Mouse (Mus musculus) hindbrain, embryonic 13.5 days (tissue): ENCODE results near the gene Ephb4. TPM values are rescaled to one million over a fixed set of nuclear protein-coding genes. Genes with fewer than 3 reads are reported as not detected.

Source experiments
- ATAC-seq: fragments of 200-750 bp; cut with Nextera tagmentation; 2 replicates; pipeline ENCODE4 v1.8.0; 2017; ENCODE audit warnings: moderate TSS enrichment; ENCODE audit not compliant: low FRiP score
- H3K27ac ChIP-seq: fragments of 300-500 bp; sonication (generic); 2 replicates; pipeline ENCODE4 v1.5.1; 2015; ENCODE audit warnings: inconsistent platforms, mild to moderate bottlenecking, moderate library complexity
- H3K27me3 ChIP-seq: fragments of 300-500 bp; sonication (generic); 2 replicates; pipeline ENCODE4 v1.6.1; 2015; ENCODE audit warnings: mild to moderate bottlenecking, inconsistent platforms
- H3K36me3 ChIP-seq: fragments of 300-500 bp; sonication (generic); 2 replicates; pipeline ENCODE4 v1.6.1; 2015; ENCODE audit warnings: mild to moderate bottlenecking, inconsistent platforms
- H3K4me1 ChIP-seq: fragments of 300-500 bp; sonication (generic); replicated peaks from 2 replicates; pipeline ENCODE4 v1.6.1; 2015; ENCODE audit warnings: inconsistent platforms
- H3K4me2 ChIP-seq: fragments of 300-500 bp; sonication (generic); 2 replicates; pipeline ENCODE4 v1.6.1; 2015; ENCODE audit warnings: inconsistent platforms, mild to moderate bottlenecking, moderate library complexity
- H3K4me3 ChIP-seq: fragments of 300-500 bp; sonication (generic); 2 replicates; pipeline ENCODE4 v1.5.1; 2015; ENCODE audit warnings: mild to moderate bottlenecking, inconsistent platforms
- H3K9ac ChIP-seq: fragments of 300-500 bp; sonication (generic); 2 replicates; pipeline ENCODE4 v1.6.1; 2015; ENCODE audit warnings: mild to moderate bottlenecking, inconsistent platforms
- H3K9me3 ChIP-seq: fragments of 300-500 bp; sonication (generic); 2 replicates; pipeline ENCODE4 v1.6.1; 2016; ENCODE audit warnings: inconsistent platforms
- WGBS: fragments of 180-500 bp; shearing (Covaris S2); methylation state at CpG from one replicate; pipeline ENCODE4 v1.1.7; 2015; 5-methylcytosine and 5-hydroxymethylcytosine counted together
- polyA plus RNA-seq: library from polyadenylated mRNA; unstranded; fragments of >200 nt; fragmentation: Nextera tagmentation; extraction: Ambion mirVana; gene quantifications from 2 replicates; pipeline ENCODE4 v1.2.1, GENCODE M21; 2015

The Ephb4 gene
- polyA plus RNA-seq, 1 experiment from 2014 or later = 9.2 TPM

DNA sequence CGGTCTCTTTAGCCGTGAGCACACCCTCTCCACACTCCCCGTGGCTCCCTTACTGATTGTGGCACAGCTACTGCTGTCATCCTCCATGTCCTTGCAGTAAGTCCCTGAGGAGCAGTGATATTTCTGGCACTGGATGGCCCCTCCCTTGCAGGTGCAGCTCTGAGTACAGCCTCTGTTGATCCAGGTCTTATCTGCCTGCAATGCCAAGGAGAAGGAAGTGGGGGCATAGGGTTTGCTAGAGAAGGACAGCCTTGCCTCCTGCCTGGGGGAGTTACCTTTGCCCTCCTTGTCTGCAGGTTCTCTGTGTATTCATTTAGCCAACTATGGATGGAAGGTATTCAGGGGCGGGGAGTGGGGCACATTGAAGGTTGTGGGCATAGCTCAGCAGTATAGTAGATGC, 69.9 kb downstream of the Ephb4 start:
- WGBS = 88% methylated on average over 4 of the region's 4 CpGs
- ATAC-seq = no peak
- no peak overlapping the region for H3K4me3 ChIP-seq

DNA sequence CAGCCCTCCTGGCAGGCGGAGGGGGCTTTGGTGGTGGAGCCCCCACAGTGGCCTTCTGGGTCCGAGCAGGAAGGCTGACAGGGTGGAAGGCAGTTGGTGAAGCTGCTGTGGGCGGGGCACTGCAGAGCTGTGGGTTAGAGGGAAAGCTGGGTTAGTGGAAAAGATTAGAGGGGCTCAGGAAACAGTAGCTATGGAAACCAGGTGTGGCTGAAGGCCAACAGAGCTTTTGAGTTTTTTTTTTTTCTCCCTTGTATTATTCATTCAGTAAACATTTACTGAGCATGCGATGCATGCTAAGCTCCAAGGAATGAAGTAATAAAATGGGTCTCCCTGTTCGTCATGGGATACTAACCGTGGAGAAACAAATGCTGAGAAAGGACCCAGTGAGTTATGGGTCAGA, 75.7 kb downstream of the Ephb4 start:
- H3K27me3 ChIP-seq = no peaks in the 10 kb centered on the region
- no peaks in the 10 kb centered on the region for H3K36me3 ChIP-seq
- 75% methylated on average over 6 of the region's 6 CpGs for WGBS
- no peak overlapping the region for H3K9ac ChIP-seq
- H3K4me3 ChIP-seq = no peak overlapping the region
- H3K27ac ChIP-seq = no peak overlapping the region
- ATAC-seq = no peak
- no peak overlapping the region for H3K4me2 ChIP-seq
- H3K4me1 ChIP-seq = no peaks in the 10 kb centered on the region; the same call in 1 of the 2 replicates
- no peaks in the 10 kb centered on the region for H3K9me3 ChIP-seq

More for the DNA sequence above, 69.9 kb downstream of the Ephb4 start:
- no peak overlapping the region for H3K4me2 ChIP-seq
- H3K27me3 ChIP-seq = no peaks in the 10 kb centered on the region
- no peak overlapping the region for H3K9ac ChIP-seq
- H3K4me1 ChIP-seq = no peaks in the 10 kb centered on the region
- no peaks in the 10 kb centered on the region for H3K9me3 ChIP-seq
- H3K27ac ChIP-seq = no peak overlapping the region
- no peaks in the 10 kb centered on the region for H3K36me3 ChIP-seq

Other genes with a start within 250 kb of the Ephb4 start
- gene Trim56, start 233.9 kb upstream of the Ephb4 start, polyA plus RNA-seq = 2.4 and 2.8 TPM in 2 replicates
- not detected in 2 replicates for gene Muc3, start 200.8 kb upstream of the Ephb4 start, polyA plus RNA-seq
- 0.12 and 0.13 TPM in 2 replicates for gene Muc3a, start 137.7 kb upstream of the Ephb4 start, polyA plus RNA-seq
- gene Ache, start 62.6 kb upstream of the Ephb4 start, polyA plus RNA-seq = 22.2 and 23.8 TPM in 2 replicates
- 12.9 and 14.1 TPM in 2 replicates for gene Ufsp1, start 55.5 kb upstream of the Ephb4 start, polyA plus RNA-seq
- 105 and 113 TPM in 2 replicates for gene Srrt, start 42.4 kb upstream of the Ephb4 start, polyA plus RNA-seq
- 19.2 and 20.0 TPM in 2 replicates for gene Trip6, start 35.7 kb upstream of the Ephb4 start, polyA plus RNA-seq
- 25.8 and 27.4 TPM in 2 replicates for gene Slc12a9, start 16.5 kb upstream of the Ephb4 start, polyA plus RNA-seq
- gene Zan, start 127.0 kb downstream of the Ephb4 start, polyA plus RNA-seq = 0.06 and 0.08 TPM in 2 replicates
- gene Pop7, start 152.4 kb downstream of the Ephb4 start, polyA plus RNA-seq = 82.2 and 85.1 TPM in 2 replicates
- gene Gigyf1, start 168.4 kb downstream of the Ephb4 start, polyA plus RNA-seq = 17.9 and 19.5 TPM in 2 replicates
- gene Epo, start 183.1 kb downstream of the Ephb4 start, polyA plus RNA-seq = not detected in 2 replicates
- 529 and 536 TPM in 2 replicates for gene Gnb2, start 183.4 kb downstream of the Ephb4 start, polyA plus RNA-seq
- gene Actl6b, start 203.4 kb downstream of the Ephb4 start, polyA plus RNA-seq = 256 and 271 TPM in 2 replicates
- gene Tfr2, start 219.7 kb downstream of the Ephb4 start, polyA plus RNA-seq = 3.4 and 3.8 TPM in 2 replicates